Mouse (Mus musculus): ENCODE results near the gene Mecp2. TPM values are rescaled to one million over a fixed set of nuclear protein-coding genes. Genes with fewer than 3 reads are reported as not detected.

The Mecp2 gene
- polyA plus RNA-seq, 1 experiment from 2014 or later: 9.9 TPM

DNA sequence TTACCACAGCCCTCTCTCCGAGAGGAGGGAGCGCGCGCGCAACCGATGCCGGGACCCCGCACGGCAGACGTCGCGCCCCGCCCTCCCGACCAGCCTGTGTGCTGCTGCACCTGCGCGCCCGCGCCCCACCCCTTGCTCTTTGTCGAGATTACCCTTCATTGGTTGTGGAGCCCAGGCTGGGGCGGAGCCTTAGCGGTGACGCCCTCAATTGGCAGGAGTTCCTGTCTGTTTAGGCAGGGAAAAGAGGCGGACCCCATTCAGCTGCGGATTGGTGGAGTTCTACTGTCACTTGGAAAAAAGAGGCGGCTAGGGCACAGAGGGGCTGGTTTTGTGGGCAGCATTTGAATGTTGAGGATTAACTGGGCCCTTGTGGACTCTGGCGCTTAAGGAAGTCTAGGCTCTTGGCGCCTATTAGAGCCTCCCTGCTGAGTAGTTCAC, 49.5 kb downstream of the Mecp2 start:
- H3K9me3 ChIP-seq: no peaks in the 10 kb centered on the region
- 3% methylated on average over 26 of the region's 27 CpGs for WGBS
- peaks cover 5% of the 10 kb centered on the region; the same call in 1 of the 2 replicates for H3K27me3 ChIP-seq (replicated peaks)
- H3K36me3 ChIP-seq: no peaks in the 10 kb centered on the region
- H3K4me1 ChIP-seq: peaks cover 20% of the 10 kb centered on the region; the same call in 1 of the 2 replicates
- ATAC-seq (ENCODE audit: extremely low read depth, insufficient number of reproducible peaks, low FRiP score, low TSS enrichment): peak; percentile 98
- peak overlapping the region; percentile 95 for H3K27ac ChIP-seq (replicated peaks)
- peak overlapping the region; percentile 64 for H3K4me2 ChIP-seq
- peak overlapping the region; percentile 90 for H3K9ac ChIP-seq
- H3K4me3 ChIP-seq: peak overlapping the region; percentile 68

DNA sequence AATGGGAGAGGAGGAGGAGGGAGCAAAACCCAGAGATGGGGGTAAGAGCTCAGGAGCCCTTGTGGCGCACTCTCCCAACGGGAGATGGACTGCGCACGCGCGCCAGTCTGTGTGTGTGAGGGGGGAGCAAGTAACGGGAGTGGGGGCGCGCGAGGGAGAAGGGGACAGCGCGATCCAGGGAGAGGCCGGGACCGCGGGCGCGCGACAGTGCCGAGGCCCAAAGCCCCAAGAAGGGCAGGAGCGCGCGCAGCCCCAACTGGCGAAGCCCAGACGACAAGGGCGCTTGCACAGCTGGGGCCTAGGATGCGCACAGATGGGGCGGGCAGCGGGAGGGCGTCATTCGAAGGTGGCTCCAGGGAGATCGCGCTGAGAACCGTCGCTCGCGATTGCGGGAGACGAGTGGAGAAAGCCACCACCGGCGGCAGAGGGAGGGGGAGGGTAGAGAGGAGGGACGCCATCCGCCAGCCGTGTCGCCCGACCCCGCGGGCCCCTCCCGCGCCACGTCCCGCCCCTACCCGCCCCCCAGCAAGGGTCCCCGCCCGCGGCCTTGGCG, 50.1 kb downstream of the Mecp2 start:
- Histone ChIP-seq H3K27me3 (replicated peaks) (peaks cover 5% of the 10 kb centered on the region; the same call in 1 of the 2 replicates), H3K9me3 (no peaks in the 10 kb centered on the region), H3K27ac (replicated peaks) (peak overlapping the region; percentile 95), H3K9ac (peak overlapping the region; percentile 90), H3K36me3 (no peaks in the 10 kb centered on the region), H3K4me1 (peaks cover 20% of the 10 kb centered on the region; the same call in 1 of the 2 replicates), H3K4me3 (peak overlapping the region; percentile 68), H3K4me2 (peak overlapping the region; percentile 72)
- WGBS: 19% methylated on average over 34 of the region's 56 CpGs
- ATAC-seq (ENCODE audit: extremely low read depth, insufficient number of reproducible peaks, low FRiP score, low TSS enrichment): peak; percentile 75

DNA sequence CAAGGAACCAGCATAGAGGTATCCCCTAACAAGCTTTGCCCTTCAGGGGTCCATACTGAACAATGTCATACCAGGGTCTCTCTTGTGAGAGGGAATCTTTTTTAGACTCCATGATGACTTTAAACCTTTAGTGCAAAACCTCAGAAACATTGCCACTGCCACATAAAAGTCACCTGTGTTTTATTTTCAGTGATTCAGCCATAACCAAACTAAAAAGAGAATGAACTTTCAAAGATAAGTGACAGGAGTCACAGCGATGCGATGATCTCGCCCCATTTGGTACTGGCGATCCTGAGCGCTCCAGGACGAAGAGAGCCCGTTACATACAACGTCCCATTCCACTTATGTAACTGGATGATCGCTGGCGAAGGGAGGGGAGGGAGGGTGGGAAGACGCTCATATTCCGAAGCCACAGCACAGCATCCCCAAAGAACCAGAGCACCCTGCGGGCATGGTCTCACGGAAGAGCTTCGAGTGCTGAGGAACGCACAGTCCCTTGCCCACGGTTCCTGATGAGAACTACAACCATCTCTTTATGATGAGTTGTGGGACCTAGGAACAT, 50.8 kb downstream of the Mecp2 start:
- no peak for ATAC-seq (ENCODE audit: extremely low read depth, insufficient number of reproducible peaks, low FRiP score, low TSS enrichment)
- H3K4me2 ChIP-seq: peak overlapping the region; percentile 72
- H3K9ac ChIP-seq: peak overlapping the region; percentile 90
- WGBS: 16% methylated on average over 17 of the region's 17 CpGs
- no peaks in the 10 kb centered on the region for H3K9me3 ChIP-seq
- H3K4me1 ChIP-seq: peaks cover 20% of the 10 kb centered on the region; the same call in 1 of the 2 replicates
- peak overlapping the region; percentile 95 for H3K27ac ChIP-seq (replicated peaks)
- peak overlapping the region; percentile 68 for H3K4me3 ChIP-seq
- peaks cover 5% of the 10 kb centered on the region; the same call in 1 of the 2 replicates for H3K27me3 ChIP-seq (replicated peaks)
- no peaks in the 10 kb centered on the region for H3K36me3 ChIP-seq

DNA sequence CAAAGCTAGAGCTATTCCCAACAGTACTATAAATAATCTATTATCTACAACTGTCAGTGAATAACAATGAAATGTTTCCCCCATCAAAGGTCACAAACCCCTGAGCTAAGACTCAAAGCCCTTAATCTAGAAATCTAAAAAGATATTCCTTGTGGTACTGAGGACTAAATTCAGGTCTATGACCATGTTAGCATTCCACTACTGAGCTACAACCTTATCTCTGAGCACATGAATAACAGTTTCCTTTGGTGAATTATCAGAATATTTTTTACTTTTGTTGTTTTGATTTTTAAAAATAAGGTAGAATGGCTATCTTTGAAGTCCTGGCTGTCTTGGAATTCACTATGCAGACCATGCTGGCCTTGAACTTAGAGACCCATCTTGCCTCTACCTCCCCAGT, 64.4 kb downstream of the Mecp2 start:
- no peak overlapping the region for H3K4me2 ChIP-seq
- H3K9ac ChIP-seq: no peak overlapping the region
- ATAC-seq (ENCODE audit: extremely low read depth, insufficient number of reproducible peaks, low FRiP score, low TSS enrichment): no peak

DNA sequence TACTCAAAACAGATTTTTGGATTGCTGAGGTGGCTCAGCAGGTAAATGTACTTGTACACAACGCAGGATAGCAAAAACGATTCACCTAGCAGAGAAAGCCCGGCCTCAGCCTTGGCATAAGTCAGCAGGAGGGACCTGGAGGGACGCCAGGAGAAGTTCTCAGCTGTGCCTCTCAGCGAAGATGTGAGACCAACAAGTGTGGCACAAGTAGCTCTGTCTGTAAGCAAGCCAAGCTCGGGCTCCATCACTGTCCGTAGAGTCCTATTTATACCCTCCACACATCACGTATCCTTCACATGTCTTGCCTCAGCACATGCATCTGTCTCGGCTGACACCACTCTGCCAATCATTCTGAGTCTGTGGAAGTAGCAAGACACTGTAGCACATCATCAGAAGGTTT, 67.3 kb downstream of the Mecp2 start:
- no peak overlapping the region for H3K27ac ChIP-seq (replicated peaks)

More for the DNA sequence above, 64.4 kb downstream of the Mecp2 start:
- 0 out of 2 replicates have a peak, but pooled peaks cover 2% of the 10 kb centered on the region for H3K4me1 ChIP-seq
- H3K36me3 ChIP-seq: 0 out of 2 replicates have a peak, but pooled peaks cover 6% of the 10 kb centered on the region
- H3K9me3 ChIP-seq: no peaks in the 10 kb centered on the region
- no peak overlapping the region for H3K27ac ChIP-seq (replicated peaks)
- no peaks in the 10 kb centered on the region for H3K27me3 ChIP-seq (replicated peaks)
- no peak overlapping the region for H3K4me3 ChIP-seq

DNA sequence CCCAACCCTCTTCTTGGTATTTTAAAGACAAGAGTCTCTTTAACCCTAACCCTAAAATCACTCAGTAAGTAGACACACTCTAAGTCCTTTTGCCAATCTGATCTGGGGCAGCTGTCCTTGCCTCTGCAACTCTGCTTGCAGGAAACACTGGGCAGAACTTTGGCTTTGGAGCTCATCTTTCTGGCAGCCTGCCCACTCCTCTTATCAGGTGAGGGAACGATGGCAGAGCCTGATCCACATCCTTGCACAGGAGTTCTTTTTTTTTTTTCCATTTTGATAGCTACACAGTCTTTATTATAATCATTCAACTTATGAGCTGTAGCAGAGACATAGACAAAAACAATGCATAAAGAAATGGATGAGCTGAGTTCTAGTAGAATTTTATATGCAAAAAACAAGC, 90.1 kb downstream of the Mecp2 start:
- Histone ChIP-seq H3K4me3 (no peak overlapping the region), H3K9ac (no peak overlapping the region), H3K27ac (replicated peaks) (no peak overlapping the region), H3K36me3 (no peaks in the 10 kb centered on the region), H3K4me2 (no peak overlapping the region), H3K27me3 (replicated peaks) (no peaks in the 10 kb centered on the region; the same call in 1 of the 2 replicates), H3K9me3 (no peaks in the 10 kb centered on the region), H3K4me1 (peaks cover 24% of the 10 kb centered on the region)
- WGBS: 19% methylated on average over 1 of the region's 1 CpGs
- no peak for ATAC-seq (ENCODE audit: extremely low read depth, insufficient number of reproducible peaks, low FRiP score, low TSS enrichment)

More for the DNA sequence above, 67.3 kb downstream of the Mecp2 start:
- 0 out of 2 replicates have a peak, but pooled peaks cover 2% of the 10 kb centered on the region for H3K4me1 ChIP-seq
- H3K27me3 ChIP-seq (replicated peaks): no peaks in the 10 kb centered on the region
- no peak overlapping the region for H3K4me2 ChIP-seq
- WGBS: 74% methylated on average over 9 of the region's 9 CpGs
- no peaks in the 10 kb centered on the region for H3K9me3 ChIP-seq
- no peak overlapping the region for H3K9ac ChIP-seq
- H3K36me3 ChIP-seq: no peaks in the 10 kb centered on the region
- no peak for ATAC-seq (ENCODE audit: extremely low read depth, insufficient number of reproducible peaks, low FRiP score, low TSS enrichment)
- no peak overlapping the region for H3K4me3 ChIP-seq

DNA sequence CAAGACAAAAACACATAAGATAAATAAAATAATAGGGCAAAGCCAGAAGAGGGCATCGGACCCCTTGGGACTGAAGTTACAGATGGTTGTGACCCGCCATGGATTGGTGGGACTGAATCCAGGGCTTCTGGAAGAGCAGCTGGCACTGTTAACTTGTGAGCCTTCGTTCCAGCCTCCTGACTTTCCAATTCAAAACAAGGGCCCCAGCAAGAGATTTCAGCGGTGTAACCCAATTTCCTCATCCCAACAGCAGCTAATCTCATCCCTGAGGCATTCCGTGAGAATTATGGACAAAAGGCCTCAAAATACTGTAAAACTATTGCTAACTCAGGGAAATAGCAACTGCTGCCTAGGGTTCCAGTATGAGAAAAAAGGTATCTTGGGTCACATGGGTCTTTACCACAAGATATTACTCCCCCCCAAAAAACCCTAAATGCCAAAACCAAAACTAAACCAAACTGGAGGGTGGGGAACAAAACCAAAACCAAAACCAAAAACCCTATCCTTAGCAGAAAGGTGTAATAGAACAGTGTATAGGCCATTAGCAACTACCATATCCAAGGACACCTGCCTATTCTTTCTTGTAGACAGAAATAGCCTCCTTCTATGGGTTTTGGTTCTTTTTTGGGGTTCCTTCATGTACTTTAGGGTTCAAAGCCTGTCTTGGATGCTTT, 97.3 kb downstream of the Mecp2 start:
- H3K27ac ChIP-seq (replicated peaks): no peak overlapping the region
- ATAC-seq (ENCODE audit: extremely low read depth, insufficient number of reproducible peaks, low FRiP score, low TSS enrichment): no peak
- H3K9ac ChIP-seq: no peak overlapping the region
- H3K9me3 ChIP-seq: no peaks in the 10 kb centered on the region
- no peak overlapping the region for H3K4me2 ChIP-seq
- H3K4me1 ChIP-seq: peaks cover 7% of the 10 kb centered on the region; the same call in 1 of the 2 replicates
- peaks cover 38% of the 10 kb centered on the region for H3K36me3 ChIP-seq
- no peaks in the 10 kb centered on the region for H3K27me3 ChIP-seq (replicated peaks)
- 59% methylated on average over 5 of the region's 5 CpGs for WGBS
- H3K4me3 ChIP-seq: no peak overlapping the region

DNA sequence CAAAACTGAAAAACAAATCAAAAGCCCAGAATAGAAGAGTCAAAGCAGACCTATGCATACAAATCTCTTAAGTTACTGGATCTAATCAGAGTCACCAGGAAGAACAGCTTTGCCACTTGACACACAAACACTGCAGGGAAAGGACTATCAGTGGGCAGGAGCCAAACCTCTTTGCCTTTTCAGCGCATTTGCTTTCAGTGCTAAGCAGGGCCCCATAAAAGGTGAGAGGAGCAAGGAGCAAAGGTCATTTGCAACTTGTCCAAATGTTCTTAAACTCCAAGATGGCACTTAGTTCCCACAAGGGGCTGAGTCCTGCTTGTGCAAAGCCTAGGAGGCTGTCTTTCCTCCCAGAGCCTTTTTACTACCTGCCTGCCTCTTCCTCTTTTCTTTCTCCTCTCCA, 105.2 kb downstream of the Mecp2 start:
- ATAC-seq (ENCODE audit: extremely low read depth, insufficient number of reproducible peaks, low FRiP score, low TSS enrichment): no peak
- Histone ChIP-seq H3K27me3 (replicated peaks) (no peaks in the 10 kb centered on the region), H3K4me2 (no peak overlapping the region), H3K4me1 (peaks cover 34% of the 10 kb centered on the region), H3K27ac (replicated peaks) (peak overlapping the region; percentile 54), H3K4me3 (no peak overlapping the region), H3K36me3 (peaks cover 16% of the 10 kb centered on the region), H3K9ac (no peak overlapping the region), H3K9me3 (no peaks in the 10 kb centered on the region)
- 65% methylated on average over 1 of the region's 1 CpGs for WGBS

DNA sequence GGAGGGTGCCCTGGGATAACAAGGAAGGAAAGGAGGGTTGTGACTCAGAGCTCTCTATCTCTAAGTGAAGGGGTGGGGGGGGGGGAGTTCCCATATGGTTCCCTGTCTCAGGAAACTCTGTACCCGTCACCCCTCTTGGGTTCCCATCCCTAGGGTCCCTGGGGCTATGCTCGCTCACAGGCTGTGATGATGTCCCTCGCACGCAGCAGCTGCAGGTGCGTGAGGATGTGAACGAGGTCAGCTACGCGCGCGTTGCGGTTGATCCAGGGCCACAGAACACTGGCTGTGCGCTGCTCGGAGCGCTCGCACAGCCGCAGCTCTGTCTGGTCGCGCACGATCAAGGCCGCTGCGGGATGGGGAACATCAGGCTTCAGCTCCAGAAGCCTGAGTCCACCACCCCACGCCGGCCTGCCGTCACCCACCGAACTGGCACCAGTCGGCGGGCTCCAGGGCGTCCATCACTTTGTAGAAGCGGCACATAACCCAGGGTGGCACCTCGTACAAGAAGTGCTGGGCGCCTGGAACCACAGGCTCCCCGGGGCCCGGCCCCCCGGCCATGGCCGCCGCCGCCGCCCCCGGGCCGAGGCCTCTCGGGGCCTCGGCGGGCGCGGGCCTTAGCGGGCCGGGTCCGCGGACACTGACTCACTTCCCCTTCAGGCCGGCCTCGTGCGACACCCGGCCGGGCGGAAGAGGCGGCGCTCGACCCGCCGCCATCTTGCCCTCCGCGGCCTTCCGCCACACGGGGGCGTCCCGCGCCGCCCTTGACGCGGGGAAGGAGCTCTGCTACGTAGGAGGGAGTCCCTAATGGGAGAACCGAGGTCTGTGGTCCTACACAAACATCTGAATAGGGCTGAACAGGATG, 111.7 kb downstream of the Mecp2 start, which contains the start of gene Irak1:
Gene Irak1, minus strand, starts transcription at position 731 of the 862 bp plus-strand sequence.
- peak within 1 kb of the TSS; percentile 84 for H3K27ac ChIP-seq (replicated peaks)
- H3K9me3 ChIP-seq: no peaks in the 10 kb centered on the region
- peaks cover 13% of the 10 kb centered on the region for H3K4me1 ChIP-seq
- peaks cover 31% of the 10 kb centered on the region for H3K36me3 ChIP-seq
- peaks cover 4% of the 10 kb centered on the region; the same call in 1 of the 2 replicates for H3K27me3 ChIP-seq (replicated peaks)
- WGBS: 19% methylated on average over 61 of the region's 72 CpGs
- peak within 1 kb of the TSS; percentile 92 for H3K9ac ChIP-seq
- H3K4me2 ChIP-seq: peak within 1 kb of the TSS; percentile 69
- H3K4me3 ChIP-seq: peak within 1 kb of the TSS; percentile 73
- ATAC-seq (ENCODE audit: extremely low read depth, insufficient number of reproducible peaks, low FRiP score, low TSS enrichment): peak; percentile 69; the same call in 1 of the 2 replicates

DNA sequence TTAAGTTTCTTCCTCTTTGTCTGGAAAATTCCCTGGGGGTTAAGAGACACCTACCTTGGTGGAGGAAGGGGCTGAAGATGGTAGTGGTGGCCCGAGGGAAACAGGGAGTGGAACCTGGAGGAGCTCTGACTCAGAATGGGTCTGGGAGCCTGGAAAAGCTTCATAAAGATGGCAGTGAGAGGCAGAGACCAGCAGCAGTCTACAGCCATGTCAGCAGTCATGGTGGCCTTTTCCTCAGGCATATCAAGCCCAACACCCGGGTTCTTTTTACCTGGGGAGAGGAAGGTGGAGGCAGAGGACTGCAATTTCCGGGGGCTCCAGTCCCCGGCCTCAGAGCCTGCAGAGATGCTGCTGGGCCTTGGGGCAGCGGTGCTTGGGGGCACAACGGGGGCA, 112.4 kb downstream of the Mecp2 start:
- H3K27ac ChIP-seq (replicated peaks): peak overlapping the region; percentile 84
- peaks cover 13% of the 10 kb centered on the region for H3K4me1 ChIP-seq
- H3K36me3 ChIP-seq: peaks cover 37% of the 10 kb centered on the region
- ATAC-seq (ENCODE audit: extremely low read depth, insufficient number of reproducible peaks, low FRiP score, low TSS enrichment): no peak
- H3K27me3 ChIP-seq (replicated peaks): peaks cover 4% of the 10 kb centered on the region; the same call in 1 of the 2 replicates
- no peaks in the 10 kb centered on the region for H3K9me3 ChIP-seq
- H3K4me3 ChIP-seq: peak overlapping the region; percentile 73
- H3K4me2 ChIP-seq: peak overlapping the region; percentile 69
- peak overlapping the region; percentile 92 for H3K9ac ChIP-seq
- 16% methylated on average over 6 of the region's 6 CpGs for WGBS

Data from heart, embryonic 13.5 days (tissue).